Mouse (Mus musculus) megakaryocyte, embryonic 14.5 days (primary cell): ENCODE measurements at regions not wholly inside any gene's neighbourhood (a gene's known extent, or its start where the extent isn't known, plus 50 kb on each side); places are given as distances from the start of the nearest gene placed in this dataset.

Experiments used
- FLI1 ChIP-seq: IDR thresholded peaks from 2 replicates; pipeline ENCODE4 v1.6.1; 2012; ENCODE audit warnings: low read length, inconsistent platforms, mixed read lengths
- GATA1 ChIP-seq: IDR thresholded peaks from 3 replicates; pipeline ENCODE4 v1.6.1; 2012; ENCODE audit warnings: mixed read lengths, low read length, inconsistent platforms, borderline replicate concordance

GRCm38 (mm10) chr9:41563376-41563775 lies 401.9 kb upstream of the Ubash3b start:
- TF ChIP-seq GATA1 (no peak), FLI1 (no peak)
